Mouse (Mus musculus) heart, postnatal 0 days (tissue): ENCODE results near the gene Myo3b.

ENCODE experiments used
- CTCF ChIP-seq: IDR thresholded peaks from 2 replicates; pipeline ENCODE4 v1.5.1; 2016; ENCODE audit warnings: antibody characterized with exemption, control low read depth, low read depth
- EP300 ChIP-seq: IDR thresholded peaks from 2 replicates; pipeline ENCODE4 v1.6.1; 2016; ENCODE audit warnings: antibody characterized with exemption, low read depth

- TF ChIP-seq CTCF (no peak), EP300 (no peak)
Measured at GRCm38 (mm10) chr2:70315734-70316133, 276.8 kb downstream of the Myo3b start.
